Mouse (Mus musculus) limb, embryonic 14.5 days (tissue): ENCODE measurements around the gene Sf3b6. TPM values are rescaled to one million over a fixed set of nuclear protein-coding genes. Genes with fewer than 3 reads are reported as not detected.

Source experiments
- ATAC-seq: fragments of 200-750 bp; cut with Nextera tagmentation; 2 replicates; pipeline ENCODE4 v1.8.0; 2017; ENCODE audit warnings: low read depth, moderate number of reproducible peaks, moderate TSS enrichment; ENCODE audit not compliant: low FRiP score
- DNase-seq: peaks from one replicate; pipeline ENCODE4 v3.0.0-alpha.2; 2015; ENCODE audit warnings: low spot score
- H3K27ac ChIP-seq: fragments of 300-500 bp; sonication (generic); replicated peaks from 2 replicates; pipeline ENCODE4 v1.5.1; 2014; ENCODE audit warnings: low read depth, mild to moderate bottlenecking, low read length, moderate library complexity, mixed read lengths
- H3K27me3 ChIP-seq: fragments of 300-500 bp; sonication (generic); 2 replicates; pipeline ENCODE4 v1.6.1; 2014; ENCODE audit warnings: low read length, mixed read lengths; ENCODE audit not compliant: control insufficient read depth, insufficient read depth
- H3K36me3 ChIP-seq: fragments of 300-500 bp; sonication (generic); 2 replicates; pipeline ENCODE4 v1.6.1; 2014; ENCODE audit warnings: mild to moderate bottlenecking, low read length, moderate library complexity, mixed read lengths; ENCODE audit not compliant: control insufficient read depth, insufficient read depth
- H3K4me1 ChIP-seq: fragments of 300-500 bp; sonication (generic); 2 replicates; pipeline ENCODE4 v1.6.1; 2014; ENCODE audit warnings: antibody characterized with exemption, low read length, mixed read lengths; ENCODE audit not compliant: control insufficient read depth, insufficient read depth
- H3K4me2 ChIP-seq: fragments of 300-500 bp; sonication (generic); replicated peaks from 2 replicates; pipeline ENCODE4 v1.6.1; 2014; ENCODE audit warnings: low read depth, mild to moderate bottlenecking, low read length, moderate library complexity; ENCODE audit not compliant: severe bottlenecking
- H3K4me3 ChIP-seq: fragments of 300-500 bp; sonication (generic); replicated peaks from 2 replicates; pipeline ENCODE4 v1.5.1; 2014; ENCODE audit warnings: low read length
- H3K9ac ChIP-seq: fragments of 300-500 bp; sonication (generic); 2 replicates; pipeline ENCODE4 v1.6.1; 2014; ENCODE audit warnings: mild to moderate bottlenecking, low read depth, low read length, moderate library complexity; ENCODE audit not compliant: severe bottlenecking
- H3K9me3 ChIP-seq: fragments of 300-500 bp; sonication (generic); 2 replicates; pipeline ENCODE4 v1.6.1; 2016; ENCODE audit warnings: low read length; ENCODE audit not compliant: control insufficient read depth
- POLR2A ChIP-seq: fragments of 200-500 bp; IDR thresholded peaks from 2 replicates; pipeline ENCODE4 v1.8.0; 2012; ENCODE audit warnings: inconsistent platforms, mild to moderate bottlenecking, moderate library complexity, borderline replicate concordance; ENCODE audit not compliant: insufficient read depth, insufficient read length; ENCODE audit errors: extremely low read depth
- WGBS: fragments of 180-500 bp; shearing (Covaris S2); extraction: QIAGEN DNeasy Blood & Tissue Kit; methylation state at CpG from one replicate; pipeline ENCODE4 v1.1.7; 2014; 5-methylcytosine and 5-hydroxymethylcytosine counted together
- polyA plus RNA-seq, 2 experiments: library from polyadenylated mRNA; depleted of rRNA in 1 of 2; stranded (reverse) in 1 of 2; unstranded in 1 of 2; fragments of >200 nt; fragmentation: Nextera tagmentation in 1 of 2; extraction: Ambion mirVana in 1 of 2; gene quantifications; 2 replicates each; pipeline versions ENCODE4 v1.2.1 to v1.2.3; 2012 to 2014

Sf3b6 gene
- polyA plus RNA-seq, 2 experiments, result 179 to 307 TPM

GRCm38 (mm10) chr12:4841392-4841887, 24.1 kb downstream of the Sf3b6 start, which contains the start of gene Fkbp1b:
Fkbp1b (minus strand) TSS chr12:4841591.
- 0 out of 2 replicates have a peak, but pooled peaks have one; percentile 13 for TF ChIP-seq POLR2A
- Histone ChIP-seq H3K36me3 (peaks cover 8% of the 10 kb centered on the region; the same call in 1 of the 2 replicates), H3K27me3 (no peaks in the 10 kb centered on the region), H3K4me2 (peak within 1 kb of the TSS; percentile 91), H3K9ac (peak within 1 kb of the TSS; percentile 70), H3K4me3 (peak within 1 kb of the TSS; percentile 55), H3K9me3 (no peaks in the 10 kb centered on the region), H3K4me1 (peaks cover 10% of the 10 kb centered on the region), H3K27ac (no peak within 1 kb of the TSS)
- WGBS, result 1% methylated on average over 35 of the region's 37 CpGs
- DNase-seq (peak; percentile 70), ATAC-seq (peak; percentile 82)

DNA sequence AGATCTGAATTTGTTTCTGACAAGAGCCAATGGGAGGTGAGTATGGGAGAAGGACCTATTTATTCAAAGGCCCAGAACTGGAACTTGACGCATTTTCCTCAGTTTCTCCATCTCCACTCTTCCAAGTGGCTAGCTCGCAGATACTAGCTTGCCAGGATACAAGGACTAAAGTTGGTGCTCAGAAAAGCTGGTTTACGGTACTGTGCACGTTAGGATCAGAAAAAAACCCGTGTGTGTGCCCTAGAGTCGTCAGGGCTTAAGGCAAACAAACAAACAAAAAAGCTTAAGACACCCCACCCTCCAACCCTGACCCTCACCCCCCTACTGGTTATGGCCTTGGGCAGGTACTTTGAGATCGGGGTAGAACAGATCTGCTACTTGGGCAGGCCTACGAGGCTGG, 25.1 kb downstream of the Sf3b6 start:
- Histone ChIP-seq H3K4me1 (peaks cover 10% of the 10 kb centered on the region), H3K36me3 (0 out of 2 replicates have a peak, but pooled peaks cover 3% of the 10 kb centered on the region), H3K4me3 (no peak overlapping the region), H3K9me3 (no peaks in the 10 kb centered on the region), H3K4me2 (no peak overlapping the region), H3K27me3 (no peaks in the 10 kb centered on the region), H3K9ac (no peak overlapping the region), H3K27ac (no peak overlapping the region)
- ATAC-seq (no peak), DNase-seq (no peak)
- WGBS, result 81% methylated on average over 8 of the region's 8 CpGs
- no peak for TF ChIP-seq POLR2A

- Histone ChIP-seq H3K27me3 (no peaks in the 10 kb centered on the region), H3K36me3 (no peaks in the 10 kb centered on the region), H3K27ac (peak within 1 kb of the TSS; percentile 70), H3K9ac (peak within 1 kb of the TSS; percentile 66), H3K4me1 (peaks cover 10% of the 10 kb centered on the region), H3K4me3 (peak within 1 kb of the TSS; percentile 57), H3K9me3 (no peaks in the 10 kb centered on the region), H3K4me2 (peak within 1 kb of the TSS; percentile 91)
- no peak for TF ChIP-seq POLR2A
- peak; percentile 96 for DNase-seq
- peak; percentile 94 for ATAC-seq
- WGBS, result 3% methylated on average over 30 of the region's 30 CpGs
These were observed 25.7 kb downstream of the Sf3b6 start, which contains the start of gene Wdcp for GRCm38 (mm10) chr12:4842890-4843597. Wdcp (plus strand) TSS chr12:4843303.

DNA sequence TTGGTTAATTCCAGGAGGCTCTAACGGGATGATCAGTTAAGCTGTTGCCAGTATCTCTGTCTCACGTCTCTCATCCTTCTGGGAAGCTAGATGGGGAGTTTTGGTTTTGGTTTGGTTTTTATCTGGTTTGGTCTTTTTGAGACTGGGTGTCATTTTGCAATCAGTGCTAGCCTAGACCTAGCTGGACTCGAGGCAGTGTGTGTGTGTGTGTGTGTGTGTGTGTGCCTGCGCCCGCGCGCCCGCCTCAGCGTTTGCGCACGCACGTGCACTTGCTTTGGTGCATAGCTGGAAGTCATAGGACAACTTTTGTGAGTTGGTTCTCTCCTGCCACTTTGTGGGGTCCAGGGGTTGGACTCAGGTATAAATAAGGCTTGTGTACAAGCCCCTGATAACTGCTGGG, 26.4 kb downstream of the Sf3b6 start:
- no peak for TF ChIP-seq POLR2A
- Histone ChIP-seq H3K27ac (peak overlapping the region; percentile 70), H3K36me3 (no peaks in the 10 kb centered on the region), H3K27me3 (no peaks in the 10 kb centered on the region), H3K4me3 (peak overlapping the region; percentile 57), H3K4me1 (peaks cover 10% of the 10 kb centered on the region), H3K9me3 (no peaks in the 10 kb centered on the region), H3K9ac (peak overlapping the region; percentile 66), H3K4me2 (peak overlapping the region; percentile 67)
- ATAC-seq, result 0 out of 2 replicates have a peak, but pooled peaks have one; percentile 14
- peak; percentile 33 for DNase-seq
- under 1% methylated on average over 12 of the region's 12 CpGs for WGBS

DNA sequence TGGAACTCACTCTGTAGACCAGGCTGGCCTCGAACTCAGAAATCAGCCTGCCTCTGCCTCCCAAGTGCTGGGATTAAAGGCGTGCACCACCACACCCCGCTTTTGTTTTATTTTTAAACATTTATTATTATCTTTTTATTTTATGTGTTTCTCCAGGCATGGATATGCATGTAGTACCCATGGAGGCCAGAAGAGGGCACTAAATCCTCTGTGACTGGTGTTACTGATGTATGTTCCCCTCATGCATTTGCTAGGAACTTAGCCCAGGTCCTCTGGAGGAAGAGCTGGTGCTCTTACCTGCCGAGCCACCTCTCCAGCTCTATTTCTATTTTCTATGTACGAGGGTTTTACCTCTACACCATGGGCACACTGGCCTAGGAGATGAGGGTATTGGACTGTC, 38.8 kb downstream of the Sf3b6 start:
- Histone ChIP-seq H3K27ac (no peak overlapping the region), H3K9me3 (no peaks in the 10 kb centered on the region), H3K36me3 (peaks cover 38% of the 10 kb centered on the region), H3K4me1 (no peaks in the 10 kb centered on the region), H3K9ac (no peak overlapping the region), H3K4me3 (no peak overlapping the region), H3K27me3 (no peaks in the 10 kb centered on the region), H3K4me2 (no peak overlapping the region)
- WGBS, result 95% methylated on average over 5 of the region's 5 CpGs
- no peak for TF ChIP-seq POLR2A
- no peak for DNase-seq
- no peak for ATAC-seq
